Mouse (Mus musculus): ENCODE measurements around the gene Olfr996. TPM values are rescaled to one million over a fixed set of nuclear protein-coding genes. Genes with fewer than 3 reads are reported as not detected.
"Not testable (repeated sequence)": the region's sequence is repeated elsewhere in the genome, so short reads cannot be mapped to it uniquely, and the experiment has no call there.

Gene Olfr996
- total RNA-seq (2021) = not detected
- long read RNA-seq, experiment 1 = 0 reads
- long read RNA-seq, experiment 2 = 0 reads

DNA sequence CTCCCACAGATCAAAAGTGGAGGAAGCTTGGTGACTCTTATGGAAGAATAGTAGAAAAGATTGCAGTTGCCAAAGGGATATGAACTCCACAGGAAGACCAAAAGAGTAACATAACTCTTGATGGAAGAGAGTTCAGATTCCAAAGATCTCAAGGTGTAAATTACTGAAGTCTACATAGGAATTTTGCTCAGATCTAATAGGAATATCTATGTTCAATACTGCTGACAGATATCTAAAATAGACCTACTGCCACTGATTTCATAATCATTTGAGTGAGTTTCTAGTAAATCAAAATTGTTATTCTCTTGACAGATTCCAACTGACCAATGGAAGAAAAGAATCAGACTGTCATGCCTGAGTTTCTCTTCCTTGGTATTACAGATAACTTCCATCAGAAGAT lies at the start of gene Olfr996:
Olfr996 (plus strand) TSS at position 301 of the 400 bp plus-strand sequence.
- DNase-seq (ENCODE audit: low spot score in 2 of 2) = no peak

DNA sequence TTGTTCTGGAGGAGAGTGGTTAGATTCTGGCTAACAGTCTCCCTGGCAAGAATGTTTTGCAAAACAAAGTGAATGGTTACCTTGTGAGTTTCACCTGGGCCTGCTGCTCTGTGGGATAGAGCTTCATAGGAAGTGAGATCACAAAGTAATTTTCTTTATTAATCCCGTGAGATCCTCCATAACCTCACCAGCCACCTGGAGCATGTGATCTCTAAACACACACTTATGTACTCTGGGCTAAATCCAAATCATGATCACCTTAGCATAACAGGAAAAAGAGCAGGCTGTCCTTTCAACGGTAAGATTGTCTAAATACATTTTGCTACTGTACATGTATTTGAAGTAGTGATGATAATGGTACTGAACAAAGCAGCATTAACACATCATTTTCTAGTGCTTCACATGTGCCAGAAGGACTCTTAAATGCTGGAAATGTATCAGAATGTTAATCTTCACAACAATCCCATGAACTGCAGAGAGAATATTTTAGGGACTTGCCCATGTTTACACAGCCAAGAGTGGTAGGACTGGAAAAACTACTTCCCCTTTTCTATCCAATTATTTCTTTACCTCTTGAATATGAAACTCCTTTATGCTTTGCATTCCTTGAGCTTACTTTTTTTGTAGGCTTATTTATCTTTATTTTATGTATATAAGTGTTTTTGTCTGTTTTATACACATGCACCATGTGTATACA lies 46.8 kb upstream of the Olfr996 start:
- DNase-seq (ENCODE audit: low spot score in 2 of 2) = no peak

DNA sequence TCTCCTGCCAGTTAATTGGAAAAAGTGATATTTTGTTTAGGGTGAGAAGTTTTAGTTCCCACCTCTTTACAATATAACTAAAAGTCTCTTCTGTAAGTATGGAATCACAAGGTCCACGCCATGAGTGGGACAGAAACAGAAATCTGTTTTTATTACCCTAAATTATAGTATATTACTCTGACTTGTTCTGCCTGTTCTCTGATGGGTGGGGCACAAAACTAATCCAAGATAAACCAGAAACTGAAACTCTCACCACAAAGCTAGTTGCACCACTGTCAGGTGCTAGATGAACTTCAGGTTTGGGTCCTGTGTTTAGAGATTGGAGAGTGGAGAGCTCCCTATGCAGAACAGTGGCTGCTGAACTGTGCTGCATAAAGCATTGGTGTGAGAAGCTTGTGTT lies 45.1 kb upstream of the Olfr996 start:
- no peak for DNase-seq (ENCODE audit: low spot score in 2 of 2)

DNA sequence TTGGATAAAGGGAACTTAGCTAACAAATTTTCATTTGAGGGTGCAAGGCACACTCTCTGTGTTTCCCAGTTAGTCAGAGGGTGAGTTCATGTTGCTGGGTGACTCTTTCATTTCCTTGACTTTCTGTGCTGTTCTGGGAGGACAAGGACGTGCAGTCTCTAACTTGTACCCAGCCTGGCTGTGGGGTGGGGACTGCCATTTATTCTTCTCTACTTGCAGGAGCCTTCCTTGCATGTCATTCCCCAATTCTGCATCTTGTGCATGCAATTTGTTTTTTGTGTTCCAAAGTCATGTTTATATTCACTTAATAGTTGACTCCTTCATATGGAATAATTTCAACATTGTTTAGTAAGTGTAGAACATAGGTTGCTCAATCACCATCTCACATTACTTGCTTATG lies 24.2 kb upstream of the Olfr996 start:
- DNase-seq (ENCODE audit: low spot score in 2 of 2) = no peak

DNA sequence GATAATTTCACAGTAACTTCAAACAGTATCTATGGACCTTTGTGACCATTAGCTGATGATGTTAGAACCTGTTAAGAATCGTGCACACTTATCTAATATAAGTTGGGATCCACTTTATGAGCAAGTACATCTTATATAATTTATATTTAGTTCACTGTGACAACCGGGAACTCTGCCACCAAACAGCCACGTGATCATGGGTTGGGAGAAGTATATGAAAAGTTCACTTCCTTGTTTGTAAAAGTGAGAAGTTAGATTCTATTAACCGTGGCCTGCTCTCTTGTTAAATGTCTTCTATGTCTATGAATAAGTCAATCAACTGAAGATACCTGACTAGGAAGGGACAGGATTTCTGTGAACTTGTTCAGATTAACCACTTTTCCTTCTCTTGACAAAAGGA lies 18.8 kb upstream of the Olfr996 start:
- DNase-seq (ENCODE audit: low spot score in 2 of 2) = no peak

DNA sequence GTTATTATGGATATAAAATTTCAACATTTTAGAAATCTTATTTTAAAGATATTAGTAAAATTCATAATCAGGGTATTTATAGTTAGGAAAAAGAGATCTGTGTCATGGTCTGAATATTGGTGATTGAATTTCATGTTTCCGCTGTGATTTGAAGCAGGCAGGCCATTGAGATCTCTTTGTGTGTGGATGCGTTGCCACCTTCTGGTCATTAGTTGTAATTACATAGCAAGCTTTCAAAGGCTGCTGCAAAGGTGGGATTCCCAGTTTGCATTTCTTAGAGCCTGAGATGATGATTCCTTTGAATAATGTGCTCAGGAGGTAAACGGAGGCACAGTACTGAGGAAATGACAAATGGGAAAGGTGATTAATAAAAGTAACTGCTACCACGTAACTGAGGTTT lies 17.8 kb upstream of the Olfr996 start:
- DNase-seq (ENCODE audit: low spot score in 2 of 2) = no peak

DNA sequence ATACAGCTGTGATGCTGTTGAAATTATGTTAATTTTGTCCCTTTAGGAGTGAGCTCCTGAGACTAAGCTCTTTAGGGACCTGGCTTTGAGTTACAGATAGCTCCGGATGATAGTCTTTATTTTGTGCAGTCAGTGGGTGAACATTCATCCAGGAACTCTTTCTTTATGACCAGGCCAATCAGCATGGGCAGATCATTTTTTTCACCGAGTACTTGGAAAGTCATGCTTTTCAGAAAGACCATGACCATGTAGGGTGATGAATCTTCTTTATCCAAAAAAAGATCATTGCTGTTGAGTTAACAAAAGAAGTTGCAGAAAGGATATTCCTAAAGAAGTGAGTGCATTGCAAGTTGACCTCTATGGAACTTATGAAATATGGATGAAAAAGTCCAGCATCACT lies 9.6 kb downstream of the Olfr996 start, which contains the start of gene Olfr998:
Olfr998 (plus strand) TSS at position 301 of the 400 bp plus-strand sequence.
- not testable (repeated sequence) for DNase-seq (ENCODE audit: low spot score in 2 of 2)

DNA sequence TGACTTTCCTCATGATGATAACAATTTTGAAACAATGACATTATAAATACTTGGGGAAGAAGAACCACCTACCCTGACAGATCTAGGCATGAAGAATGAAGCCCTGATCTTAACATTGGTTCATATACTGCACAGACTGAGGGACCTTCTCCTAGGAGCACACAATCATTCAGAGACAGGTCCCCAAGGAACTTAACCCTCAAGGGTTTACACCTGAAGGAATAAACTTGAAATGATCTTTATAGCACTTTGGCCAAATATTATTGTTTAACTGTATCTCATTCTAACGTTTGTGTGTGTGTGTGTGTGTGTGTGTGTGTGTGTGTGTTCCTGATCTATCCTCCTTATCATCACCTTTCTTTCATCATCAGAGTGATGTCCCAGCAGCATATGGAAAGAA lies 32.8 kb downstream of the Olfr996 start, which contains the start of gene Olfr1000:
Olfr1000 (minus strand) TSS at position 101 of the 400 bp plus-strand sequence.
- no peak for DNase-seq (ENCODE audit: low spot score in 2 of 2)

Other genes with a start within 250 kb of the Olfr996 start
- gene Olfr987, start 239.9 kb upstream of the Olfr996 start, total RNA-seq (2021) = not detected
- not detected for gene Olfr988, start 216.0 kb upstream of the Olfr996 start, total RNA-seq (2021)
- not detected for gene Olfr992, start 169.7 kb upstream of the Olfr996 start, total RNA-seq (2021)
- not detected for gene Olfr993, start 164.3 kb upstream of the Olfr996 start, total RNA-seq (2021)
- not detected for gene Olfr994, start 142.8 kb upstream of the Olfr996 start, total RNA-seq (2021)
- gene Olfr995, start 135.6 kb upstream of the Olfr996 start, total RNA-seq (2021) = not detected
- gene 4833423E24Rik, start 60.2 kb upstream of the Olfr996 start, total RNA-seq (2021) = under 1 TPM; 0.34 to 0.48 TPM
- gene Olfr998, start 9.7 kb downstream of the Olfr996 start, total RNA-seq (2021) = not detected
- not detected for gene Olfr1000, start 32.7 kb downstream of the Olfr996 start, total RNA-seq (2021)
- not detected for gene Olfr1002, start 71.5 kb downstream of the Olfr996 start, total RNA-seq (2021)
- gene Olfr154, start 85.2 kb downstream of the Olfr996 start, total RNA-seq (2021) = not detected
- not detected for gene Olfr1006, start 99.6 kb downstream of the Olfr996 start, total RNA-seq (2021)
- not detected for gene Olfr1008, start 110.2 kb downstream of the Olfr996 start, total RNA-seq (2021)
- gene Olfr1009, start 136.2 kb downstream of the Olfr996 start, total RNA-seq (2021) = under 1 TPM in 1 of 2 experiments, not detected in 1; 0.11 TPM
- gene Olfr1012, start 183.6 kb downstream of the Olfr996 start, total RNA-seq (2021) = not detected
- gene Olfr1013, start 187.9 kb downstream of the Olfr996 start, total RNA-seq (2021) = not detected
- gene Olfr1014, start 193.5 kb downstream of the Olfr996 start, total RNA-seq (2021) = not detected
- not detected for gene Olfr1015, start 202.8 kb downstream of the Olfr996 start, total RNA-seq (2021)
- not detected for gene Olfr1016, start 223.3 kb downstream of the Olfr996 start, total RNA-seq (2021)
- gene Olfr1018, start 239.3 kb downstream of the Olfr996 start, total RNA-seq (2021) = not detected

Measured in adrenal gland, postnatal 4 days (tissue).